Mouse (Mus musculus): ENCODE data around the gene Snrnp40. TPM values are rescaled to one million over a fixed set of nuclear protein-coding genes. Genes with fewer than 3 reads are reported as not detected.

The Snrnp40 gene
- 81.1 and 90.0 TPM in 2 replicates for polyA plus RNA-seq (2015; fragmentation: Nextera tagmentation; extraction: Ambion mirVana)

DNA sequence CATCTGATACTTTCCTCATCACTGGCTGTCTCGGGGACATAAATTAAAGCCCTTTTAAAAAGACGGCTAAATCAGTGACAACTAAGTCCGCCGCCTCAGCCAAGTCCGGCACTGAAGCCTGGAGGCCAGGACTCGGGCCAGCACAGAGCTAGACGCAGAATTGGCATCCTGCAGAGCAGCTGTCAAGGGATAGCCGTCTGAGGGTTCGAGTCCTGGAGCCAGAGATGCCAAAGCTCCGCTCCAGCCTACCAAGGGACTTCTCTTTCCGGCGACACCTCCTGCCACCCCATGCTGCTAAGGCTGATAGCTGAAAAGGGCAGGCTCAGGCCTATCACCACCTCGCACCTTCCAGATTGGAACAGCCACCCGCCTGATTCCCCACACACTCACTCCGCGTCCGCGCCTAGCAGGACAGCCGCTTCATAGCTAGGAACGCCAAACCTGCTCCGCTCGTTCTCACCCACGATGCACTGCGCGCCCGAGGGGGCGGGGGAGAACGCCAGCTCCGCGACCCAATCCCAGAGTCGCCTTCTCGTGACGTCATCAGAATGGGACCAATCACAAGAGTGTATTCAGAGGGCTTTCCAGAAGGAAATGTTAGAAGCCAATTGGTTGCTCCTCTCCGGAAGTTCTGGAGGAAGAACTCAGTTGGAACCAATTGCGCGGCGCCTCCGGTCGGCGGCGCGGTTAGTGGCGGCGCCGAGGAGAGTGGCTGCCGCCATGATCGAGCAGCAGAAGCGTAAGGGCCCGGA lies at the start of gene Snrnp40, which contains the start of gene Zcchc17:
TSS of gene Snrnp40 (plus strand) at position 647 of the 752 bp plus-strand sequence.
TSS of gene Zcchc17 (minus strand) at position 458 of the 752 bp plus-strand sequence.
- Histone ChIP-seq H3K27ac (ENCODE audit: low read depth, low read length) (peak within 1 kb of the TSS; percentile 90), H3K9me3 (ENCODE audit: control insufficient read depth, low read length) (no peaks in the 10 kb centered on the region), H3K4me2 (ENCODE audit: low read length) (peak within 1 kb of the TSS; percentile 81), H3K4me3 (ENCODE audit: low read length) (peak within 1 kb of the TSS; percentile 92), H3K9ac (ENCODE audit: low read depth, low read length) (peak within 1 kb of the TSS; percentile 97), H3K27me3 (replicated peaks; ENCODE audit: control insufficient read depth, insufficient read depth, low read length) (no peaks in the 10 kb centered on the region), H3K4me1 (ENCODE audit: control insufficient read depth, insufficient read depth, low read depth, low read length) (peaks cover 17% of the 10 kb centered on the region), H3K36me3 (ENCODE audit: control insufficient read depth, insufficient read depth, low read length) (peaks cover 5% of the 10 kb centered on the region; the same call in 1 of the 2 replicates)
- WGBS = under 1% methylated on average over 47 of the region's 49 CpGs
- peak; percentile 99 for ATAC-seq

DNA sequence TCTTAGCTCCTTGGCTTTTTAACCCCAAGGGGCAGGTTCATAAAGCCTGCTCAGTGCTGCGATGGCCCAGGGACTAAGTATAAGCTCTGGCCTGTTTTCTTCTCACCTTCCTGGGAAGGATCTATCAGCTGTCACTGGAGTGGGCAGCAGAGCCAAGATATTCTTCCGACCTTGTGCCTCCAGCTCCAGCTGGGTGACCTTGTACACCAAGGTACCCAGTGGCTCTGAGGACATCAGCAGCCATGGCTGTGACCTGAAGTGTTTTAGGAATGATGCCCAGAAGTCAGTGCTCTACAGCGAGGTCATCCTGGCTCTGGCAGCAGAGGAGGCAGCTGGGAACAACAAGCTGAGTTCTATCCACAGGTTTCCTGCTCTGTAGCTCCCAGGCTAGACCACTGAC lies 47.4 kb upstream of the Snrnp40 start:
- ATAC-seq = no peak
- Histone ChIP-seq H3K36me3 (ENCODE audit: control insufficient read depth, insufficient read depth, low read length) (peaks cover 26% of the 10 kb centered on the region), H3K27me3 (replicated peaks; ENCODE audit: control insufficient read depth, insufficient read depth, low read length) (no peaks in the 10 kb centered on the region), H3K4me3 (ENCODE audit: low read length) (no peak overlapping the region), H3K27ac (ENCODE audit: low read depth, low read length) (no peak overlapping the region), H3K9ac (ENCODE audit: low read depth, low read length) (no peak overlapping the region), H3K4me2 (ENCODE audit: low read length) (no peak overlapping the region), H3K4me1 (ENCODE audit: control insufficient read depth, insufficient read depth, low read depth, low read length) (peaks cover 10% of the 10 kb centered on the region), H3K9me3 (ENCODE audit: control insufficient read depth, low read length) (no peaks in the 10 kb centered on the region)
- 91% methylated on average over 3 of the region's 3 CpGs for WGBS

DNA sequence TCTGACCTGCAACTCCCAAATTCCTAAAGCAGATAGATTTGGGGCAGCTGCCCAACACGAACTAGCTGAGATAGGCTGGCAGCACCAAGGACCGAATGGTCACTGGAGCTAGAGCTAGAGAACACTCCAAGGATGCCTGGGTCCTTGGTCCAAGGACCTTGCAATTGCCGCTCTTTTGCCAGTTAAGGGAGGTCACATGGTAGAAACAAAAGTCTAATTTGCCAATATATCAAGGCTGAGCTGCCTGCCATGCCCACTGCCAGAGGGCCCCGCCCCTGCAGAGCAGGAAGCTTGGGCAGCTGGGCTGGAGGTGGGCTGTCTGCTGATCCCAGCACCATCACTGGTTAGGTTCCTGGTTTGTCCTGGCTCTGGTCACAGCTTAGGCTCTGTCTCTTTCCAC lies 46.4 kb upstream of the Snrnp40 start:
- Histone ChIP-seq H3K4me1 (ENCODE audit: control insufficient read depth, insufficient read depth, low read depth, low read length) (peaks cover 5% of the 10 kb centered on the region), H3K4me3 (ENCODE audit: low read length) (no peak overlapping the region), H3K27me3 (replicated peaks; ENCODE audit: control insufficient read depth, insufficient read depth, low read length) (no peaks in the 10 kb centered on the region), H3K36me3 (ENCODE audit: control insufficient read depth, insufficient read depth, low read length) (peaks cover 26% of the 10 kb centered on the region), H3K4me2 (ENCODE audit: low read length) (no peak overlapping the region), H3K27ac (ENCODE audit: low read depth, low read length) (no peak overlapping the region), H3K9ac (ENCODE audit: low read depth, low read length) (no peak overlapping the region), H3K9me3 (ENCODE audit: control insufficient read depth, low read length) (no peaks in the 10 kb centered on the region)
- 94% methylated on average over 4 of the region's 4 CpGs for WGBS
- ATAC-seq = no peak

DNA sequence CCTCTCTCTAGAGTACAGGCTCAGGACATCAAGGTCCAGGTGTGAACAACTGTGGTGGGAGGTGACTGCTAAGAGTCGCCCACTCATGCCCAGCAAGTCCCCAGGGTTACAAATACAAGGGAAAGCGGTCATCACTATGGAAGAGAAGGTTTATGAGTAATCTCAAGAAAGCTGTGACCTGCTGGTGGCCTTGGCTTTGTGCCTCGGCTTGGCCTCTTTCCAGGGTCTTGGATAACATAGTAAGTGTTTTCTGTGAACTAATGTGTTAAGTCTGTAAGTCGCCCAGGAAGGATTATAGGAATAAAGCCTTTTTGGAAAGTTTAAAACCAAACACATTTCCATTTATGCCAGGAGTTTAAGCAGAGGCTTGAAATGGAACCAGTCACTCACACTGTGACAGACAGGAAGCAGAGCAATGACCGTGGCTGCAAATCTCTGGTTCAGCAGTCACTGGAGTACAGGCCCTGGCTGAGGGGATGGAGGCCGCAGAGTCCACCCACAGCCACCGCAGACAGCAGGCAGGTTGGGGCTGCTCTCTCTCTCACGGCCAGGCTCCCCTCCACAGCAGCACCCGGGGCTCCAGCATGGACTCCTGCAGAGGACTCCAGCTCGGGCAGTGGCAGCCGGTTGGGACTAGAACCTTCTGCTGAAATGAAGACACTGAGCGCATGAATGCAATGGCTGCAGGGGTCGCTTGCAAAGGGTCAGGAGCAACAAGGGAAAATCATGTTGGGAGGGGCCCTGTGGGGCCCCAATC lies 44.0 kb upstream of the Snrnp40 start:
- H3K27me3 ChIP-seq (replicated peaks; ENCODE audit: control insufficient read depth, insufficient read depth, low read length) = no peaks in the 10 kb centered on the region
- H3K36me3 ChIP-seq (ENCODE audit: control insufficient read depth, insufficient read depth, low read length) = peaks cover 26% of the 10 kb centered on the region
- no peak overlapping the region for H3K4me2 ChIP-seq (ENCODE audit: low read length)
- H3K4me1 ChIP-seq (ENCODE audit: control insufficient read depth, insufficient read depth, low read depth, low read length) = no peaks in the 10 kb centered on the region
- no peak for ATAC-seq
- 74% methylated on average over 13 of the region's 13 CpGs for WGBS
- no peak overlapping the region for H3K9ac ChIP-seq (ENCODE audit: low read depth, low read length)
- no peaks in the 10 kb centered on the region for H3K9me3 ChIP-seq (ENCODE audit: control insufficient read depth, low read length)
- H3K27ac ChIP-seq (ENCODE audit: low read depth, low read length) = no peak overlapping the region
- no peak overlapping the region for H3K4me3 ChIP-seq (ENCODE audit: low read length)

DNA sequence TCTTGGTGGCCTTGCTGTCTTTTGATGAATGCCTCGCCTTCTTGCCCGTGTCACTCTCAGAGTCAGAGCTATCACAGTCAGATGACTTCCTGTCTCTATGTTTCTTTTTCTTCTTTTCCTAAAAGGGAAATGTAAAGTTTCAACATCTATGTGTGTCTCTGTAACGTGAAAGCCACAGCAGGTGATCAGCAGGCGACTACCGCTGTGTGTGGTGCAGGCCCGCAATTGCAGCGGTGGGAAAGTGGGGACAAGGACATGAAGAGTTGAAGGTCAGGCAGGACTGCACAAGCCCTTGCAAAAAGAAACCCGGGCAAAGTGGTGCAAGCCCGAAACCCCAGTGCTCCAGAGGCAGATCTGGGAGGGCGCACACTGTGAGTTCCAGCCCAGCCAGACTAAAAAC lies 43.2 kb upstream of the Snrnp40 start:
- no peak overlapping the region for H3K9ac ChIP-seq (ENCODE audit: low read depth, low read length)
- no peak overlapping the region for H3K4me3 ChIP-seq (ENCODE audit: low read length)
- H3K4me2 ChIP-seq (ENCODE audit: low read length) = no peak overlapping the region
- H3K27ac ChIP-seq (ENCODE audit: low read depth, low read length) = no peak overlapping the region
- H3K4me1 ChIP-seq (ENCODE audit: control insufficient read depth, insufficient read depth, low read depth, low read length) = no peaks in the 10 kb centered on the region
- ATAC-seq = no peak
- H3K27me3 ChIP-seq (replicated peaks; ENCODE audit: control insufficient read depth, insufficient read depth, low read length) = no peaks in the 10 kb centered on the region
- peaks cover 27% of the 10 kb centered on the region for H3K36me3 ChIP-seq (ENCODE audit: control insufficient read depth, insufficient read depth, low read length)
- no peaks in the 10 kb centered on the region for H3K9me3 ChIP-seq (ENCODE audit: control insufficient read depth, low read length)
- 80% methylated on average over 10 of the region's 10 CpGs for WGBS

DNA sequence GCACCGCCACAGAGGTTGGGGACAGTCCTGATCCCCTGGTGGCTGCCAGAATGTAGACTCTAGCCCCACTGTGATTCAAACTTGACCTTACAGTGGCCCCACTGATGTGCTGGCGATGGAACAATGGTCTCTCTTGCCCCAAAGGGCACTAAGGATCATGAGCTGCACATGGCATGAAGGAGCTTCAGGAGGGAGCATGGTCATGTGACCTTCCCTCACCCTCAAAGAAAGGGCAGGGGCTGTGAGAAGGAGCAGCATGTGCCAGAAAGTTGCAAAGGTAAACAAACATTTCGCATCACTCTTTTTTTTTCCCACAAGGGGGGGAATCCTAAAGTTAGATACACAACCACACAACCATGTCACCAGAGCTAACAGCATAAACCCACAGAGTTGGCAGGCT lies 41.8 kb upstream of the Snrnp40 start:
- H3K36me3 ChIP-seq (ENCODE audit: control insufficient read depth, insufficient read depth, low read length) = peaks cover 25% of the 10 kb centered on the region
- WGBS = 56% methylated on average over 3 of the region's 3 CpGs
- no peaks in the 10 kb centered on the region for H3K27me3 ChIP-seq (replicated peaks; ENCODE audit: control insufficient read depth, insufficient read depth, low read length)
- no peak overlapping the region for H3K4me3 ChIP-seq (ENCODE audit: low read length)
- H3K9me3 ChIP-seq (ENCODE audit: control insufficient read depth, low read length) = no peaks in the 10 kb centered on the region
- no peak for ATAC-seq
- H3K27ac ChIP-seq (ENCODE audit: low read depth, low read length) = no peak overlapping the region
- H3K9ac ChIP-seq (ENCODE audit: low read depth, low read length) = no peak overlapping the region
- H3K4me1 ChIP-seq (ENCODE audit: control insufficient read depth, insufficient read depth, low read depth, low read length) = no peaks in the 10 kb centered on the region
- H3K4me2 ChIP-seq (ENCODE audit: low read length) = no peak overlapping the region

DNA sequence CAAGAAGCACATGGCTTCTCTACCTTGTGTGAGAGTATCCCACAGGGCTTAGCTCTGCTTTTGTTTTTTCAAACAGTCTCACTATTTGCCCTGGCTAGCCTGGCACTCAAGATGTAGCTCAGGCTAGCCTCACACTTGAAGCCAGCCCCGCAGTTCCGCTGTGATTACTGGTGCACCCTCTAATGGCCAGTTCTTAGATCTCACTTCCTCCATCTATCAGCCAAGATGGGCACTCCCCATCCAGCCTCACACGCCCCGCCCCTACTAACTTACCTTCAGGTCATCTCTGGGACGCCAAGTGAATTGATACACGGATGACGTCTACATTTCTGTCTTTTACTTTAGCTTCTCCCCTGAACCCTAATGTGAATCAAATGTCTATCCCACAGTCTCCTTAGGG lies 40.4 kb upstream of the Snrnp40 start:
- WGBS = 89% methylated on average over 7 of the region's 7 CpGs
- no peak for ATAC-seq

DNA sequence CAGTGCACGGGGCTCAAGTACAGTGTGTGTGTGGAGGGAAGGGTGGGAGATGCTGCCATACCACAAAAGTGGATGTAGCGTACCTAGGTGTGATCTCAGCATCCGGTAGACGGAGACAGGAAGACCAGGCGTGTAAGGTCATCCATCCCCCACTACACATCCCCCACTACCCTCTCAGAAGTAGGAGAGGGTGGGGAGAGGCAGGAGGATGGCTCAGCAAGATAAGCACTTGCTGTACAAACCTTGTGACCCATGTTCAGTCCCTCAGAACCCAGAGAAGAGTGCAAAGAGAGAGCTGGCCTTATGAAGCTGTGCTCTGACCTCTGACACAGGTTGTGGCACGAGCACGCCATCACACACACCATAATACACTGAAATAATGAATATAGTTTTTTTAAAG lies 38.3 kb upstream of the Snrnp40 start:
- no peak overlapping the region for H3K9ac ChIP-seq (ENCODE audit: low read depth, low read length)
- WGBS = 89% methylated on average over 7 of the region's 7 CpGs
- H3K9me3 ChIP-seq (ENCODE audit: control insufficient read depth, low read length) = no peaks in the 10 kb centered on the region

More for the DNA sequence above, 40.4 kb upstream of the Snrnp40 start:
- Histone ChIP-seq H3K27me3 (replicated peaks; ENCODE audit: control insufficient read depth, insufficient read depth, low read length) (no peaks in the 10 kb centered on the region), H3K4me3 (ENCODE audit: low read length) (no peak overlapping the region), H3K9me3 (ENCODE audit: control insufficient read depth, low read length) (no peaks in the 10 kb centered on the region), H3K4me1 (ENCODE audit: control insufficient read depth, insufficient read depth, low read depth, low read length) (no peaks in the 10 kb centered on the region), H3K27ac (ENCODE audit: low read depth, low read length) (no peak overlapping the region), H3K36me3 (ENCODE audit: control insufficient read depth, insufficient read depth, low read length) (peaks cover 17% of the 10 kb centered on the region), H3K9ac (ENCODE audit: low read depth, low read length) (no peak overlapping the region), H3K4me2 (ENCODE audit: low read length) (no peak overlapping the region)

DNA sequence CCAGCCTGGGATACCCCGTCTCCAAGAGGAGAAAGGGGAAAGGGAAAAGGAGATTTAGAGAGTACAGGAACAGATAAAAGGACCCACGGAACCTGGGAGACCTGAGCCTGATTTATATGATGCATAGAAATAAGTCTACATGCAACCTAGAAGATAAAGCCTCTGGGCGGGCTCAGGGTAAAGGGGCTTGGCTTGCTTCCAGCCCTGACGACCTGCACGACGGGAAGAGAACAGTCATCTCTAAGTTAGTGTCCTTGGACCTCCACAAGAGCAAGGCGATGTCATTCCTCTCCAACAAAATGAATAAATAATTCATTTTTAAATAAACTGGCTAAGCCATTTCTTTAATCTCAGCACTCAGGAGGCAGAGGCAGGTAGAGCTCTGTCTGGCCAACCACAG lies 37.4 kb upstream of the Snrnp40 start:
- no peak for ATAC-seq

More for the DNA sequence above, 38.3 kb upstream of the Snrnp40 start:
- no peak overlapping the region for H3K4me3 ChIP-seq (ENCODE audit: low read length)
- H3K27me3 ChIP-seq (replicated peaks; ENCODE audit: control insufficient read depth, insufficient read depth, low read length) = no peaks in the 10 kb centered on the region
- no peak overlapping the region for H3K27ac ChIP-seq (ENCODE audit: low read depth, low read length)
- peaks cover 20% of the 10 kb centered on the region for H3K36me3 ChIP-seq (ENCODE audit: control insufficient read depth, insufficient read depth, low read length)
- ATAC-seq = no peak
- no peak overlapping the region for H3K4me2 ChIP-seq (ENCODE audit: low read length)
- H3K4me1 ChIP-seq (ENCODE audit: control insufficient read depth, insufficient read depth, low read depth, low read length) = no peaks in the 10 kb centered on the region

More for the DNA sequence above, 37.4 kb upstream of the Snrnp40 start:
- Histone ChIP-seq H3K27me3 (replicated peaks; ENCODE audit: control insufficient read depth, insufficient read depth, low read length) (no peaks in the 10 kb centered on the region), H3K4me1 (ENCODE audit: control insufficient read depth, insufficient read depth, low read depth, low read length) (no peaks in the 10 kb centered on the region), H3K27ac (ENCODE audit: low read depth, low read length) (no peak overlapping the region), H3K4me3 (ENCODE audit: low read length) (no peak overlapping the region), H3K9ac (ENCODE audit: low read depth, low read length) (no peak overlapping the region), H3K9me3 (ENCODE audit: control insufficient read depth, low read length) (no peaks in the 10 kb centered on the region), H3K36me3 (ENCODE audit: control insufficient read depth, insufficient read depth, low read length) (peaks cover 24% of the 10 kb centered on the region), H3K4me2 (ENCODE audit: low read length) (no peak overlapping the region)
- 79% methylated on average over 7 of the region's 7 CpGs for whole genome bisulfite sequencing

All from hindbrain, embryonic 16.5 days (tissue).